In the genomic region with DNA sequence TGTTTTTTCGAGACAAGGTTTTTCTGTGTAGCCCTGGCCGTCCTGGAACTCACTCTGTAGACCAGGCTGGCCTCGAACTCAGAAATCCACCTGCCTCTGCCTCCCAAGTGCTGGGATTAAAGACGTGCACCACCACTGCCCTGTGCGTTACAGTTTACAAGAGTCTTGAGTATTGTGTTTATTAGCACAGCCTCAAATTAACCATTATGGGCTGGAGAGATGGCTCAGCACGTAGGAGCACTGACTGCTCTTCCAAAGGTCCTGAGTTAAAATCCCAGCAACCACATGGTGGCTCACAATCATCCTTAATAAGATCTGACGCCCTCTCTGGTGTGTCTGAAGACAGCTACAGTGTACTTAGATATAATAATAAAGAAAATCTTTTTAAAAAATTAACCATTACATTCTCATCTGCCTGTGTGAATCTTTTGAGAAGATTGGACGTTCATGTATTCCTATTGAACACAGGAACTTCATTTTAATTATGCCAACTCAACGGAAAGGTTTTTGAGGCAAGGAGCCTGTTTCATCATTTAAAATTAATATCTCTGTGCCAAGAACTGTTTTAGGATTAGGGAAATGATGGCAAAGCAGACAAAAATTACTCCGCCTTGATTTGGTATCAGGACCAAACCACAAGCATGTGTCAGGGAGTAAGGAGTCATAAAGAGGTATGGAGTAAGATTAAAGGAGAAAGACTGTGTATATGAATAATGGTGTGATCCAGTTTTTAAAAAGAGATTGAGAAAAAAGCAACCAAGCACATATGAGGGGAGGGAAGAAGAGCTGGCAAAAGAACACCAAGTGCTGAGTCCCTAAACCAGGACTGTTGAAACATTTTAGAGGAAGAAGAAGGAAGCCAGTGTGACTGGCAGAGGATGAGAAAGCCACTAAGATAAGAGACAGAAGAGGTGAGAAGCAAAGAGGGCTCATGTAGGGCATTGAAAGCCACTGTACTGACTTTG, we compare ENCODE assay signal across 8 mouse cellular contexts. TPM values are rescaled to one million over a fixed set of nuclear protein-coding genes. Genes with fewer than 3 reads are reported as not detected.
A peak's percentile ranks its signal among the peaks of the same experiment; 100 is the strongest.
DNase-seq lines count a peak whose midpoint lies in the region; ATAC-seq lines count a peak whose summit lies in the region.

No protein-coding gene starts in this region.

- peak; percentile 87 for DNase-seq in heart, adult 11 months
- DNase-seq in heart, postnatal 25 days (ENCODE audit: low spot score) = no peak
- peak; percentile 59 for DNase-seq in 3T3-L1 (ENCODE audit: low read depth, low spot score)
- DNase-seq in embryonic facial prominence, embryonic 10.5 days (ENCODE audit: low spot score) = no peak
- no peak for DNase-seq in intestine, embryonic 14.5 days (ENCODE audit: low spot score)
- DNase-seq in testis, postnatal 10 days (ENCODE audit: low spot score) = no peak
- no peak for DNase-seq in ovary, adult 18-20 months (ENCODE audit: low spot score)

- intact Hi-C loops in heart, postnatal 25 days (cut with DNase I) = no loop called here

- no peak; the same call in 1 of the 2 replicates for ATAC-seq in intestine, embryonic 14.5 days (replicated peaks; ENCODE audit: low FRiP score, low TSS enrichment, low read depth)
- peak; percentile 7 for ATAC-seq in neural tube, embryonic 15.5 days (ENCODE audit: low FRiP score)

- WGBS in embryonic facial prominence, embryonic 10.5 days = 48% methylated on average over 10 of the region's 10 CpGs
- 38% methylated on average over 10 of the region's 10 CpGs for WGBS in intestine, embryonic 14.5 days
- 31% methylated on average over 10 of the region's 10 CpGs for WGBS in neural tube, embryonic 15.5 days

- H3K27me3 ChIP-seq in embryonic facial prominence, embryonic 10.5 days (replicated peaks; ENCODE audit: low read depth, poor library complexity, severe bottlenecking) = no peaks in the 10 kb centered on the region
- no peaks in the 10 kb centered on the region for H3K27me3 ChIP-seq in intestine, embryonic 14.5 days (replicated peaks; ENCODE audit: control insufficient read depth, insufficient read depth, low read length)
- no peaks in the 10 kb centered on the region for H3K27me3 ChIP-seq in neural tube, embryonic 15.5 days (replicated peaks)

- peak overlapping the region; percentile 69 for H3K4me2 ChIP-seq in intestine, embryonic 14.5 days (ENCODE audit: low read length)
- H3K4me2 ChIP-seq in neural tube, embryonic 15.5 days = peak overlapping the region; percentile 62

- H3K4me3 ChIP-seq in embryonic facial prominence, embryonic 10.5 days = peak overlapping the region; percentile 93
- H3K4me3 ChIP-seq in intestine, embryonic 14.5 days (ENCODE audit: low read depth, low read length) = peak overlapping the region; percentile 76
- H3K4me3 ChIP-seq in neural tube, embryonic 15.5 days (replicated peaks) = peak overlapping the region; percentile 74

- peak overlapping the region; percentile 97 for H3K27ac ChIP-seq in embryonic facial prominence, embryonic 10.5 days (replicated peaks)
- H3K27ac ChIP-seq in intestine, embryonic 14.5 days (ENCODE audit: low read depth) = peak overlapping the region; percentile 99
- H3K27ac ChIP-seq in neural tube, embryonic 15.5 days (replicated peaks) = peak overlapping the region; percentile 100

- H3K4me1 ChIP-seq in embryonic facial prominence, embryonic 10.5 days = peaks cover 21% of the 10 kb centered on the region
- peaks cover 5% of the 10 kb centered on the region for H3K4me1 ChIP-seq in intestine, embryonic 14.5 days (replicated peaks; ENCODE audit: control insufficient read depth, insufficient read depth, low read length)
- peaks cover 29% of the 10 kb centered on the region for H3K4me1 ChIP-seq in neural tube, embryonic 15.5 days

- H3K36me3 ChIP-seq in embryonic facial prominence, embryonic 10.5 days (replicated peaks) = peaks cover 12% of the 10 kb centered on the region
- H3K36me3 ChIP-seq in intestine, embryonic 14.5 days (ENCODE audit: control insufficient read depth, insufficient read depth, low read length) = no peaks in the 10 kb centered on the region
- H3K36me3 ChIP-seq in neural tube, embryonic 15.5 days = no peaks in the 10 kb centered on the region

- peak overlapping the region; percentile 96 for H3K9ac ChIP-seq in intestine, embryonic 14.5 days (ENCODE audit: low read length)
- H3K9ac ChIP-seq in neural tube, embryonic 15.5 days (replicated peaks) = peak overlapping the region; percentile 65

- no peaks in the 10 kb centered on the region for H3K9me3 ChIP-seq in embryonic facial prominence, embryonic 10.5 days
- no peaks in the 10 kb centered on the region for H3K9me3 ChIP-seq in intestine, embryonic 14.5 days (ENCODE audit: control insufficient read depth, low read length)
- H3K9me3 ChIP-seq in neural tube, embryonic 15.5 days (replicated peaks) = no peaks in the 10 kb centered on the region

RNA-seq across cellular contexts. Expression of gene Rprd2, which starts 1.7 kb away (rescaled TPM):
- total RNA-seq in heart, postnatal 25 days (2021) = 10 to 100 TPM; 40.4 to 46.1 TPM
- 24.0 and 25.7 TPM in 2 replicates for polyA plus RNA-seq in embryonic facial prominence, embryonic 10.5 days (2016; fragmentation: Nextera tagmentation; extraction: Ambion mirVana)
- polyA plus RNA-seq in intestine, embryonic 14.5 days (2014; fragmentation: Nextera tagmentation; extraction: Ambion mirVana) = 19.8 and 21.2 TPM in 2 replicates
- 20.3 and 22.3 TPM in 2 replicates for polyA plus RNA-seq in neural tube, embryonic 15.5 days (2015; fragmentation: Nextera tagmentation; extraction: Ambion mirVana)

RNA-seq across cellular contexts. Expression of gene Prpf3, which starts 35.4 kb away (rescaled TPM):
- total RNA-seq in heart, postnatal 25 days (2021) = 10 to 100 TPM; 21.1 to 23.1 TPM
- 74.5 and 75.6 TPM in 2 replicates for polyA plus RNA-seq in embryonic facial prominence, embryonic 10.5 days (2016; fragmentation: Nextera tagmentation; extraction: Ambion mirVana)
- 50.3 and 54.0 TPM in 2 replicates for polyA plus RNA-seq in intestine, embryonic 14.5 days (2014; fragmentation: Nextera tagmentation; extraction: Ambion mirVana)
- polyA plus RNA-seq in neural tube, embryonic 15.5 days (2015; fragmentation: Nextera tagmentation; extraction: Ambion mirVana) = 32.2 and 36.3 TPM in 2 replicates

RNA-seq across cellular contexts. Expression of gene Mrps21, which starts 51.0 kb away (rescaled TPM):
- 100 to 1,000 TPM; 315 to 318 TPM for total RNA-seq in heart, postnatal 25 days (2021)
- polyA plus RNA-seq in embryonic facial prominence, embryonic 10.5 days (2016; fragmentation: Nextera tagmentation; extraction: Ambion mirVana) = 374 and 377 TPM in 2 replicates
- polyA plus RNA-seq in intestine, embryonic 14.5 days (2014; fragmentation: Nextera tagmentation; extraction: Ambion mirVana) = 342 and 343 TPM in 2 replicates
- 284 and 296 TPM in 2 replicates for polyA plus RNA-seq in neural tube, embryonic 15.5 days (2015; fragmentation: Nextera tagmentation; extraction: Ambion mirVana)

Comparison
In these comparisons a context has a peak if more than half of its experiments do, and no peak if none do; other contexts are left out.
1. DNase-seq: peak in heart, adult 11 months (single experiment) and 3T3-L1 (single experiment); none in heart, postnatal 25 days (single experiment), embryonic facial prominence, embryonic 10.5 days (single experiment), intestine, embryonic 14.5 days (single experiment), testis, postnatal 10 days (single experiment) and ovary, adult 18-20 months (single experiment).
2. Peak in every context shown above with its lines, with median percentiles within 50 percentile points of each other: H3K27ac ChIP-seq and H3K4me3 ChIP-seq.